8 mouse cellular contexts compared by ENCODE assay signal in the genomic region with DNA sequence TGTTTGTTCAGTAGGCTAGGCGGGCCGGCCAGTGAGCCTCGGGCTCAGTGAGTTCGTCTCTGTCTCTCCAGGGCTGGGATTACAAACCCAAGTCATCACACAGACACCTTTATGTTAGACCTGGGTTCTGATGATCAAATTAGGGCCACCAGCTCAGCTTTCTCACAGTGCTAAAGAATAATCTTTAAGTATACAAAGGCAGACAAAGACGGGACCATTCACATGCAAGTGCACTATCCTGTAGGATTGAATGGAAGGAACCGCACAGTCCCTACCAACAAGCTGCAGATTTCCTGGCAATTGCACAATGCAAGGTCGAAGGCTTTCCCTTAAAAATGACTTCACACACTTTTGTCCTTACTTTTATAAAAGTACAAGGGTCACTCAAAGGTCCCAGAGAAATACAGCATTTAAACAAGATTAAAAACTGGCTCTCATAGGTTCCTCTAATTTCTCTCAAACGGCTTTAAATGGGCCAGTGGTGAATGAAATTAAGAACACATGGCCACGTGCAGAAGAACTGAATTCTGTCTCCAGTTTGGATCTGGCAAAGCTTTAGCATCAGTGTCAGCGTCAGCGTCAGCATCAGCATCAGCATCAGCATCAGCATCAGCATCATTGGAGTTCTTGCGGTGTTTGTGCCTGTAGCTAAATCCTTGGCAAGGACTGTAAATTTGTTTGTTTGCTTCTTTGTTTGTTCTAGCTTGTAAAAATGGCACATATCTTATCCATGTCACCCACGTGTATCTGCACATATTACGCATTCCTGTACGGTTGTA.
DNase-seq lines count a peak whose midpoint lies in the region; ATAC-seq lines count a peak whose summit lies in the region.

No protein-coding gene starts in this region.

- no peaks in the 10 kb centered on the region for H3K9me3 ChIP-seq in heart, embryonic 14.5 days (ENCODE audit: control insufficient read depth, low read length)
- H3K9me3 ChIP-seq in forebrain, embryonic 10.5 days: no peaks in the 10 kb centered on the region
- no peaks in the 10 kb centered on the region for H3K9me3 ChIP-seq in limb, embryonic 12.5 days

- H3K27me3 ChIP-seq in heart, embryonic 14.5 days (ENCODE audit: control insufficient read depth, insufficient read depth, low read length): no peaks in the 10 kb centered on the region
- peaks cover 49% of the 10 kb centered on the region for H3K27me3 ChIP-seq in forebrain, embryonic 10.5 days (ENCODE audit: poor library complexity, severe bottlenecking)
- H3K27me3 ChIP-seq in limb, embryonic 12.5 days: peaks cover 12% of the 10 kb centered on the region

- DNase-seq in heart, adult 18-20 months: no peak
- peak; percentile 45 for DNase-seq in ES-CJ7 (ENCODE audit: low read depth, low spot score)
- no peak for DNase-seq in forebrain, embryonic 10.5 days (ENCODE audit: extremely low spot score, low spot score)
- no peak for DNase-seq in right cerebral cortex, adult 2 months (ENCODE audit: low spot score in 2 of 2)
- DNase-seq in ovary, adult 18-20 months (ENCODE audit: low spot score): no peak

- H3K4me3 ChIP-seq in heart, embryonic 14.5 days (ENCODE audit: control insufficient read depth in 1 of 2, insufficient read depth in 1 of 2, low read depth in 1 of 2, low read length in 2 of 2): peak overlapping the region; percentile 37 to 40
- H3K4me3 ChIP-seq in forebrain, embryonic 10.5 days: peak overlapping the region; percentile 51
- peak overlapping the region; percentile 31 for H3K4me3 ChIP-seq in limb, embryonic 12.5 days (replicated peaks)

- peak overlapping the region; percentile 70 for H3K9ac ChIP-seq in heart, embryonic 14.5 days (ENCODE audit: low read length)
- H3K9ac ChIP-seq in limb, embryonic 12.5 days (replicated peaks): peak overlapping the region; percentile 40

- H3K4me1 ChIP-seq in heart, embryonic 14.5 days (ENCODE audit: control insufficient read depth in 2 of 2, insufficient read depth in 2 of 2, low read length in 2 of 2): peaks cover 6 to 11% of the 10 kb centered on the region in 2 experiments
- peaks cover 25% of the 10 kb centered on the region for H3K4me1 ChIP-seq in forebrain, embryonic 10.5 days
- H3K4me1 ChIP-seq in limb, embryonic 12.5 days (replicated peaks): peaks cover 12% of the 10 kb centered on the region

- peak overlapping the region; percentile 77 for H3K4me2 ChIP-seq in heart, embryonic 14.5 days (ENCODE audit: low read length)
- H3K4me2 ChIP-seq in limb, embryonic 12.5 days: peak overlapping the region; percentile 75

- ATAC-seq in heart, embryonic 14.5 days (ENCODE audit: insufficient number of reproducible peaks, insufficient read depth, low FRiP score, low read depth): no peak
- no peak for ATAC-seq in limb, embryonic 12.5 days (ENCODE audit: insufficient number of reproducible peaks, insufficient read depth, low FRiP score, low TSS enrichment, low read depth)
- no peak for ATAC-seq in inflammation-experienced regulatory T-cells, adult 6 months

- WGBS in heart, embryonic 14.5 days: 38% methylated on average over 15 of the region's 15 CpGs
- WGBS in forebrain, embryonic 10.5 days: 17% methylated on average over 15 of the region's 15 CpGs
- 33% methylated on average over 15 of the region's 15 CpGs for WGBS in limb, embryonic 12.5 days

- H3K27ac ChIP-seq in heart, embryonic 14.5 days (replicated peaks in 1 of 2; ENCODE audit: control insufficient read depth in 1 of 2, insufficient read depth in 1 of 2, low read depth in 2 of 2, low read length in 2 of 2): peak overlapping the region; percentile 72 to 84; a peak in 2 of 4 replicates
- H3K27ac ChIP-seq in forebrain, embryonic 10.5 days: peak overlapping the region; percentile 76
- H3K27ac ChIP-seq in limb, embryonic 12.5 days: no peak overlapping the region

- no peaks in the 10 kb centered on the region for H3K36me3 ChIP-seq in heart, embryonic 14.5 days (ENCODE audit: control insufficient read depth, insufficient read depth, low read length)
- H3K36me3 ChIP-seq in forebrain, embryonic 10.5 days (replicated peaks): no peaks in the 10 kb centered on the region
- H3K36me3 ChIP-seq in limb, embryonic 12.5 days: no peaks in the 10 kb centered on the region
